Mouse (Mus musculus) thymus, adult 2 months (tissue): Measurements from ENCODE around the gene Zp1. TPM values are rescaled to one million over a fixed set of nuclear protein-coding genes. Genes with fewer than 3 reads are reported as not detected.

ENCODE experiments used
- DNase-seq: peaks from one replicate; pipeline ENCODE4 v3.0.0; 2021
- H3K27ac ChIP-seq: fragments of 200-500 bp; 2 replicates; pipeline ENCODE4 v1.5.1; 2012; ENCODE audit warnings: low read length, control low read depth; ENCODE audit not compliant: control insufficient read depth, insufficient read depth
- H3K27me3 ChIP-seq: fragments of 200-500 bp; 2 replicates; pipeline ENCODE4 v1.6.1; 2012; ENCODE audit warnings: mild to moderate bottlenecking, low read length, moderate library complexity, mixed read lengths; ENCODE audit not compliant: control insufficient read depth, insufficient read depth
- H3K36me3 ChIP-seq: fragments of 200-500 bp; 2 replicates; pipeline ENCODE4 v1.6.1; 2012; ENCODE audit warnings: mild to moderate bottlenecking, low read length, moderate library complexity; ENCODE audit not compliant: control insufficient read depth, insufficient read depth
- H3K4me1 ChIP-seq: fragments of 200-500 bp; replicated peaks from 2 replicates; pipeline ENCODE4 v1.6.1; 2012; ENCODE audit warnings: low read length; ENCODE audit not compliant: control insufficient read depth, insufficient read depth
- H3K4me3 ChIP-seq: fragments of 200-500 bp; 2 replicates; pipeline ENCODE4 v1.5.1; 2012; ENCODE audit warnings: mild to moderate bottlenecking, low read length, control low read depth, moderate library complexity; ENCODE audit not compliant: control insufficient read depth, insufficient read depth
- CTCF ChIP-seq: fragments of 200-500 bp; IDR thresholded peaks from 2 replicates; pipeline ENCODE4 v1.5.1; 2012; ENCODE audit warnings: mild to moderate bottlenecking, control low read depth, low read length, moderate library complexity, borderline replicate concordance; ENCODE audit not compliant: control insufficient read depth, poor library complexity, insufficient read depth; ENCODE audit errors: extremely low read depth
- POLR2A ChIP-seq: fragments of 200-500 bp; IDR thresholded peaks from 2 replicates; pipeline ENCODE4 v1.6.1; 2012; ENCODE audit warnings: mild to moderate bottlenecking, low read length, control low read depth, moderate library complexity; ENCODE audit not compliant: control insufficient read depth, poor library complexity, insufficient read depth; ENCODE audit errors: extremely low read depth
- WGBS: fragments of 180-500 bp; shearing (Covaris S2); methylation state at CpG from one replicate; pipeline ENCODE4 v1.1.7; 2018; 5-methylcytosine and 5-hydroxymethylcytosine counted together
- polyA plus RNA-seq: library from polyadenylated mRNA; depleted of rRNA; stranded (reverse); fragments of >200 nt; gene quantifications from 2 replicates; pipeline ENCODE4 v1.2.3, GENCODE M21; 2012

The Zp1 gene
- polyA plus RNA-seq, 1 experiment: 0.23 TPM

DNA sequence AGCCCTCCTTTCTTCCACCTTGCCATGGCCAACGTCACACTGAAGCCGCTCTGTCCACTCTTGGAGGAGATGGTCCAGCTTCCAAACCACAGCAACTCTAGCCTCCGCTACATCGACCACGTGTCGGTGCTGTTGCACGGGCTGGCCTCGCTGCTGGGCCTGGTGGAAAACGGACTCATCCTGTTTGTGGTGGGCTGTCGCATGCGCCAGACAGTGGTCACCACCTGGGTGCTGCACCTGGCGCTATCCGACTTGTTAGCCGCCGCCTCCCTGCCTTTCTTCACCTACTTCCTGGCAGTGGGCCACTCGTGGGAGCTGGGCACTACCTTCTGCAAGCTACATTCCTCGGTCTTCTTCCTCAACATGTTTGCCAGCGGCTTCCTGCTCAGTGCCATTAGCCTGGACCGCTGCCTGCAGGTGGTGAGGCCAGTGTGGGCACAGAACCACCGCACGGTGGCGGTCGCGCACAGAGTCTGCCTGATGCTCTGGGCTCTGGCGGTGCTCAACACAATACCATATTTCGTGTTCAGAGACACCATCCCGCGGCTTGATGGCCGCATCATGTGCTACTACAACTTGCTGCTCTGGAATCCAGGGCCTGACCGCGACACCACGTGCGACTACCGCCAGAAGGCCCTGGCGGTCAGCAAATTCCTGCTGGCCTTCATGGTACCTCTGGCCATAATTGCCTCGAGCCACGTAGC lies 19.8 kb upstream of the Zp1 start:
- H3K27ac ChIP-seq: no peak overlapping the region
- 39% methylated on average over 37 of the region's 37 CpGs for WGBS
- TF ChIP-seq POLR2A: no peak
- peak; percentile 83 for TF ChIP-seq CTCF

DNA sequence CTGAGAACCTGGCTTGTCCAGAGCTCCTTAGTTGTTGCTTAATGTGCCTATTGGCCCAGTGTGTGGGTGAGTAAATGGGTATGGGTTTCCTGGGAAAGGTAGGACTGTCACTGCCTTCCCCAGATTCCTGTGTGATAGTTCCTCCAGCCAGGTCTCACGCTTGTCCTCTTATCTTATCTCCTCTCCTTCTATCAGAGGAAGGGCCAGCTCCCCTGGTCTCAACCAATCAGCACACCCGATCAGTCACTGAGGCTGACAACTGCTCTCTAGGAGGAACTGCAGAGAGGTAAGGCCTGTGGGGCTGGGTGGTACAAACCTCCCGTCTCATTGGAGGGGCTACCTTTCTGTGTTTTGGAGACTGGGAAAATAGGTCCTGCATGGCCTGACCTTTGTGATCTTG lies 18.3 kb upstream of the Zp1 start:
- DNase-seq: no peak
- WGBS: 82% methylated on average over 3 of the region's 3 CpGs
- Histone ChIP-seq H3K4me3 (no peak overlapping the region), H3K27me3 (no peaks in the 10 kb centered on the region), H3K36me3 (no peaks in the 10 kb centered on the region), H3K27ac (no peak overlapping the region), H3K4me1 (0 out of 2 replicates have a peak, but pooled peaks cover 7% of the 10 kb centered on the region)
- TF ChIP-seq CTCF (no peak), POLR2A (no peak)

More for the DNA sequence above, 19.8 kb upstream of the Zp1 start:
- Histone ChIP-seq H3K27me3 (no peaks in the 10 kb centered on the region; the same call in 1 of the 2 replicates), H3K4me1 (0 out of 2 replicates have a peak, but pooled peaks cover 7% of the 10 kb centered on the region), H3K4me3 (no peak overlapping the region), H3K36me3 (no peaks in the 10 kb centered on the region)
- DNase-seq: peak; percentile 60

DNA sequence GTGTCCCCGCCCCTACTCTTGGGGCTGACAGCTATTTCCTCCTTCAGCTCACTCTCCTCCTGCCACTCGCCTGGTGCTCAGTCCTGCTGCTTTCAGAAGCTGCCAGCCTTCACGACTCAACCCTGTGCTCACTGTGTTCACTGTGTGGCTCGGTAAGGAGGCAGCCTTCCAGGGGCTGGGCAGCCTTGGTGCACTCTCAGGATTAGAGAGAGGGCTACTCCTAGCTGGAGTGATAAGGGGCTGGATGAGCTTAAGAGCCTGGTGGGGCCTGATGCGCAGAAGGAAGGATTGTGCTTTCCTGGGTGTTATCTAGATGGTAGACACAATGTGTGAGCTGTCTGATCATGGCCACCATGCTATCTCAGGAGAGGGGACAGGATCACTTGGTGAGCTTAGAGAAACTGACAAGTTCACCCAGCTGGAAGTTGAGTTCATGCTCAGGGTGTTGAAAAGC lies 16.7 kb upstream of the Zp1 start, which contains the start of gene Ptgdr2:
Gene Ptgdr2 (plus strand): TSS at position 51 of the 454 bp plus-strand sequence.
- H3K4me1 ChIP-seq: 0 out of 2 replicates have a peak, but pooled peaks cover 7% of the 10 kb centered on the region
- no peaks in the 10 kb centered on the region for H3K36me3 ChIP-seq
- TF ChIP-seq POLR2A (no peak), CTCF (no peak)
- H3K27me3 ChIP-seq: no peaks in the 10 kb centered on the region
- no peak within 1 kb of the TSS for H3K27ac ChIP-seq
- H3K4me3 ChIP-seq: no peak within 1 kb of the TSS
- DNase-seq: no peak
- whole genome bisulfite sequencing: 42% methylated on average over 5 of the region's 5 CpGs

DNA sequence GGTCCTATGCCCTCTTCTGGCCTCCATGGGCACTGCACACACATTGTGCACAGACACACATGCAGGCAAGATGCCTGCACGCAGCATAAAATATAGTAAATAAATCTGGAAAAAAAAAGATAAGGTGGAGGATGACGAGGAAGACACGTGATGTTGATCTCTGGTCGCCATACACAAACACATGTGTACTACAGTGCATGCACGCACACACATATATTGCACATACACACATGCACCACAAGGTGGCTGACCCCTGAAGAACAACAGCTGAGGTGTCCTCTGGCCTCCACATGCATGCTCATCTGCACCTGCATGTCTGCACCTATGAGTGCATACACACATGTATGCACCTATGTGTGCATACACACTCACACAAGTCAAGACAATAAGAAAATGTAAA lies 15.6 kb upstream of the Zp1 start:
- WGBS: 97% methylated on average over 5 of the region's 5 CpGs
- H3K4me1 ChIP-seq: 0 out of 2 replicates have a peak, but pooled peaks cover 7% of the 10 kb centered on the region
- H3K27ac ChIP-seq: no peak overlapping the region
- DNase-seq: no peak
- TF ChIP-seq CTCF (no peak), POLR2A (no peak)
- no peaks in the 10 kb centered on the region for H3K27me3 ChIP-seq
- H3K4me3 ChIP-seq: no peak overlapping the region
- H3K36me3 ChIP-seq: no peaks in the 10 kb centered on the region

DNA sequence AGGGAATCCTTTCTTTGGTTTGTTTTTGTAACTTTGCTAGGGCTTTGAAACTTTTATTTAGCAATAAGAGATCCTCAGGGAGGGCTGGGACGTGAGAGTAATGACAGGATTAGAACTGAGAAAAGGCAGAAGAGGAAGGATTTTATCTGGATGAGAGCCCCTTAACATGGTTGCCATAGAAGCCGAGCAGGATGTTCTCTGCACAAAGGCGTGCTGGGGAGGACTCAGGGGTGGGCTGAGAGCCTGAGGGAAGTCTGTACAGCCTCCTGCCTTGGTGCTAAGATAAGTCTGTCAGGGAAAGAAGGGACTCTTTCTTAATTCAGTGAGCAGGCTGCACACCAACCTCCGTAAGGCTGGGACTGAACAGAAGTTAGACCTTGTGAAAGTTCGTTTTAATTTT lies 14.6 kb upstream of the Zp1 start:
- TF ChIP-seq CTCF (no peak), POLR2A (no peak)
- WGBS: 60% methylated on average over 5 of the region's 5 CpGs
- H3K27me3 ChIP-seq: no peaks in the 10 kb centered on the region
- no peak overlapping the region for H3K4me3 ChIP-seq
- no peak for DNase-seq
- no peaks in the 10 kb centered on the region for H3K36me3 ChIP-seq
- no peak overlapping the region for H3K27ac ChIP-seq
- H3K4me1 ChIP-seq: 0 out of 2 replicates have a peak, but pooled peaks cover under 1% of the 10 kb centered on the region

DNA sequence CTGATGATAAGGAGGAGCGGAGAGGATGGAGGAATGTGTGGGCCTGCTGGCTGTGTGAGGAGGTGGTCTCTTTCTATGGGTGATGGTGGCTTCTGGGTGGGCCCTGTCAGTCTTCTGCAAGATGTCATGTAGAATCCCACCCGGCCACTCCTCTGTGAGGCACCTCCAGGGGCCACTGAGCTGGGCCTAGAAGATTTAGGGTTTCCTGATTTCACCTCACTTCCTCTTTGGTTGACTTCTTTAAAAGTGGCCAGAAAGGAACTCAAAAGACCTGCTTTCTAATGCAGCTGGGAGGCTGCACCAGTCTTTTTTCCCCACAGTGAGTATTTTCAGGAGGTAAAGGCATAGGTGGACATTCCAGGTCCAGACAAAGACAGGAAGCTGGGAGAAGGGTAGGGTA lies 10.2 kb upstream of the Zp1 start:
- no peaks in the 10 kb centered on the region for H3K36me3 ChIP-seq
- H3K4me3 ChIP-seq: no peak overlapping the region
- DNase-seq: no peak
- H3K27ac ChIP-seq: no peak overlapping the region
- 46% methylated on average over 2 of the region's 2 CpGs for WGBS
- H3K27me3 ChIP-seq: no peaks in the 10 kb centered on the region
- TF ChIP-seq POLR2A (no peak), CTCF (no peak)
- H3K4me1 ChIP-seq: no peaks in the 10 kb centered on the region
